Mouse (Mus musculus) monocyte, adult 5-6 weeks (primary cell): ENCODE data around the gene Ppan. TPM values are rescaled to one million over a fixed set of nuclear protein-coding genes. Genes with fewer than 3 reads are reported as not detected.
A peak's percentile ranks its signal among the peaks of the same experiment; 100 is the strongest.

Experiments
- ATAC-seq: fragments of 153-309, 156-312 bp; replicated peaks from 2 replicates; pipeline ENCODE4 v1.8.0; 2017; ENCODE audit warnings: mild to moderate bottlenecking; ENCODE audit not compliant: low TSS enrichment, insufficient number of reproducible peaks, severe bottlenecking, poor library complexity, low FRiP score
- total RNA-seq: library from RNA; stranded (forward); fragments of 200-1000, 200-491, 200-594 nt; gene quantifications from 3 replicates; pipeline ENCODE4 v1.2.3, GENCODE M21; 2017

The Ppan gene
- total RNA-seq, 1 experiment from 2014 or later = 24.4 TPM

GRCm38 (mm10) chr9:20877118-20878040 lies 10.6 kb upstream of the Ppan start:
- ATAC-seq = no peak

DNA sequence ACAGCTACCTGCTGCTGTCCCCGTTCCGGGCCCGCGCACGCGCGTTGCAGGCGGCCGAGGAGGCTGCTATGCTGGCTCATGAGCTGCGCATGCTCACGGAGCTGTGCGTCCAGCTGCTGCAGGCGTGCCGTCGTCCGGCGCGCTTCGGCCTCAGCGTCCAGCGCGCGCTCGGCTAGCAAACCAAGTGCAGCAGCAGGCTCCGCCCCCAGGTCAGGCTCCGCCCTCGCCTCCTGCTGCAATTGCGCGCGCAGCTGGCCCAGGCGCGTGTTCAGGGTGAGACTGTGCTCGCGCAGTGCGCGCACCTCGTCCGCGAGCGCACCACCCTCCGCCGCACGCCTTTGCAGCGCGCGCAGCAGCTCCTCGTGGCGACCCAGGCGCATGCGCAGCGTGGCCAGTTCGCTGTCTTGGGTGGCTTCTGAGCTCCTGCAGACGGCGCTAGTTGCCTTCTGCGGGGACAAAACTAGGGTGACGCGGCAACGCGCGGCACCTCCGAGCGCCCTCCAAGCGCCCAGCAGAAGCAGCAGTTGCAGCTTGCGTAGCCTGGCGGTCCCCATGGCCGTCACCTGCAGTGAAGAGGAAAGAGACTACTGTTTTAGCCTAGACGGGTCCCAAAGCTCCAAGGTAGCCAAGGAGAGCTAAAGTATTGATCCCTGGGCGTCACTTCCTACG lies 9.8 kb upstream of the Ppan start:
- peak; percentile 77 for ATAC-seq

- ATAC-seq = 0 out of 2 replicates have a peak, but pooled peaks have one; percentile 1
Measured at GRCm38 (mm10) chr9:20878710-20879065, 9.3 kb upstream of the Ppan start.

DNA sequence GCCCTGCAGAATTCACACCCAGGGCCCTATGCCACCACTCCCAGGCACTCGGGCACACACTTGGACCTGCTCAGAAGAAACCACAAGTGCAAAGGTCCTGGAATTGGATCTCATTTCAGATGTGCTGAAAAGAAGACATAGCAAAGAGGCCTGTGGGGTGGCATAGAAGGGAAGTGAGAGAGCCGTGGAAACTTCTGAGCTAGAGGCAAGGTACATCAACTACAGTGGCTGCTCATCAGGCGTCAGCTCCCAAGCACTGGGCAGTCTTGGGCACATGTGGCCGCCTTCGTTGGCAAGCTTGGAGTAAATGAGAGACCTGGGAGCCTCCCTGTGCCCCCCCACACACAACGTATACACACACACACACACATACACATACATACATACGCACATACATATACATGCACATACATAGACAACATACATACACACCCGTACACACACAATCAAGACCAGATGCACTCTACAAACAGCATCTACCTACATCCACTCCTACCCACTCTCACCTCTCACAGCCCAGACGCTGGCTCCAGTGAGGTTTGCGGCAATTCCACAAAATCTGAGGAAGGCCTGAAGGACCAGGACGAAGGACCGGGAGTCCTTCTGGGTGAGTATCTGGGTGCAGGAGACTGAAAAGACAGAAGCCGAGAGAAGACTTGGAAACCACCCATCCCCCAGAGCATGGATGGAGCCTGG lies 8.7 kb upstream of the Ppan start, which contains the start of gene Angptl6:
TSS of gene Angptl6 (minus strand) at position 631 of the 696 bp plus-strand sequence.
- ATAC-seq = peak; percentile 0; the same call in 1 of the 2 replicates

DNA sequence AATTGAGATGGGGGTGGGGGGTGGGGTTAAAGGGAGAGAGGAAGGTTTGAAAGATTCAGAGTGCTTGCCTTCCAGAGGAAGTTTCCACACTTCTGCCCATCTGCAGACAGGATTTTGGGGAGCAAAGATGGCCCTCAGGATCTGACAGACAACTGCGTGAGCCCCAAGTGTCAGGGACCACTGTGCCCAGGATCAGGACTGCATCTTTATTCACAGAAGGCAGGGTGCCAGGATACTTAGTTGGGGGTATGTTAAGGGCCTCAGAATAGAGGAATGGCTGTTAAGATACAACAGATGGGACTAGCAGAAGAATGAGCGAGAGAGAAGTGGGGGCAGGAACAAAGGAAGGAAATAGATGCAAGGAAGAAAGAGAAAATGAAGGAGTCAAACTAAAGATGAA lies 1.4 kb upstream of the Ppan start:
- no peak for ATAC-seq

DNA sequence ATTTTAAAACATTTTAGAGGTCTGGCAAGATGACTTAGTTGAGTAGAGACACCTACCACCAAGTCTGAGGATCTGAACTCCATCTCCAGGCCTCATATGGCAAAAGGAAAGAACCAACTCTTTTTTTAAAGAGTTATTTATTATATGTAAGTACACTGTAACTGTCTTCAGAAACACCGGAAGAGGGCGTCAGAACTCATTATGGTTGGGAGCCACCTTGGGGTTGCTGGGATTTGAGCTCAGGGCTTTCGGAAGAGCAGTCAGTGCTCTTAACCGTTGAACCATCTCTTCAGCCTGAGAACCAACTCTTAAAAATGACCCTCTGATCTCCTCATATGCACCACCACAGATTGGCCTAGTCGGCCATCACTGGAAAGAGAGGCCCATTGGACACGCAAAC lies 784 bp upstream of the Ppan start:
- no peak for ATAC-seq

GRCm38 (mm10) chr9:20888386-20888765 lies 401 bp downstream of the Ppan start:
- no peak for ATAC-seq

GRCm38 (mm10) chr9:20889185-20890141 lies 1.5 kb downstream of the Ppan start:
- no peak for ATAC-seq

- no peak for ATAC-seq
Measured at GRCm38 (mm10) chr9:20890411-20890810, 2.4 kb downstream of the Ppan start.

- ATAC-seq = no peak
Measured at GRCm38 (mm10) chr9:20891339-20892103, 3.5 kb downstream of the Ppan start.

GRCm38 (mm10) chr9:20892104-20892653 lies 4.2 kb downstream of the Ppan start:
- ATAC-seq = no peak

DNA sequence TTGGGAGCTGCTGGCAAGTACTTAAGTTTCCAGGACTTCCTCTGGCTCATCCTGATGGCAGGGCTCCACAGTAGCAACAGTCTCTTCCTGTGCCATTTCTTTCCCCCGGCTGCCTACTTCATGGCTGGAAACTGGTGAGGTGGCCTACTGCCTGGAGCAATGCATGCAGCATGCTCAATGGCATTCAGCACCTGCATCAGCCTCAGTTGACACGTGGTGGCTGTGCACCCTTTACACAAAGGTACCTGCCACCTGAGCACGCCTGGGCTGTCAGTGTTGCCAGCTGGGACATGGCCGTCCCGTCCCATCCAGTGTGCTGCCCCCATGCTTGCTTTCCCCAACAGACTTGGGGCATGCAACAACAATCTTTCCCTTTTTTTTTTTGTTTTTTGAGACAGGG lies 5.1 kb downstream of the Ppan start:
- no peak for ATAC-seq

GRCm38 (mm10) chr9:20893590-20894343 lies 5.8 kb downstream of the Ppan start:
- ATAC-seq = no peak

GRCm38 (mm10) chr9:20894629-20895028 lies 6.7 kb downstream of the Ppan start:
- no peak for ATAC-seq

GRCm38 (mm10) chr9:20895382-20895781 lies 7.4 kb downstream of the Ppan start:
- no peak for ATAC-seq

DNA sequence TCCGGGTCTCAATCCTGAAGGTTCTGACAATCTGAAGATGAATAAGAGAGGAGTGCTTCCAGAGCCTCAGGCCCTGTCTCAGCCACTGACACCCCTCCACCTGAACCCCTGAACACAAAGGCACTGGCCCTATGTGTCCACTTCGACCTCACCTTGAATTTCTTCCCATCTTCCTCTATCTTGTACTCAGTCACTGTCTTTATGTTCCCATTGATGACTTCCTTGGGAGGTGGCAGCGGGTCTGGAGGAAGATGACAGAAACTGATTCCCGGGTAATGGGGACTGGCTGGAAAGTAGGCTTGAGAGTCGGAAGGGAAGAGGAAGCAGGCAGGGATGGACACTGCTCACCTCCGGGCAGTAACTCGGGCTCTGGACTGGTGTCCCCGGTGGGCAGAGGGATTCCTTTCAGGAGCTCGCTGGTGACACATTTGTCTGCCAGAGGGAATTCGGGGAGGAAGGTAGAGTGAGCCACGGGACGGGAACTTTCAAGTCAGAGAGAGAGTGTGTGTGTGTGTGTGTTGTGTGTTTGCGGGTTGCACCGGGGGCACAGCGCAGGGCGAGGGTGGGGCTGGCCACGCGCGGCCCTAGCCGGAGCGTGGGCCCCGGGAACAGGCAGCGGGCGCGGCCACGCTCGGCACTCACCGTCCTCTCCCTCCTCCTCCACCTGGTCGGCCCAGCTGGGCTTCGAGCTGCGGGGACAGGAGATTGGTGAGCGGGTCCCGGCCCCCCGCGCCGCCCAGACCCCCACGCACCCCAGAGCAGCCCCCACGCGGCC lies 9.9 kb downstream of the Ppan start:
- no peak for ATAC-seq
